Comparison of ENCODE assay signal across 22 mouse cellular contexts in genomic region chr14:75779913-75780312, GRCm38 (mm10). TPM values are rescaled to one million over a fixed set of nuclear protein-coding genes. Genes with fewer than 3 reads are reported as not detected.
DNase-seq lines count a peak whose midpoint lies in the region; ATAC-seq and TF ChIP-seq lines count a peak whose summit lies in the region.
"Had no signal": no experiment of that assay in that cellular context is flagged by ENCODE, and none has a peak within 500 bp of the region (broad histone marks: within the 10 kb centered on the region; RNA-seq: fewer than 3 reads in every experiment).

No protein-coding gene starts in this region.

- no peaks in the 10 kb centered on the region; the same call in none of the 2 replicates for H3K36me3 ChIP-seq in kidney, adult 2 months (ENCODE audit: control insufficient read depth, insufficient read depth, low read length)
- H3K36me3 ChIP-seq in kidney, embryonic 14.5 days (ENCODE audit: control insufficient read depth, insufficient read depth, low read length), result 0 out of 2 replicates have a peak, but pooled peaks cover 2% of the 10 kb centered on the region
- H3K36me3 ChIP-seq in kidney, embryonic 15.5 days, result no peaks in the 10 kb centered on the region
- H3K36me3 ChIP-seq in kidney, postnatal 0 days (ENCODE audit: insufficient read depth, low read length), result 0 out of 2 replicates have a peak, but pooled peaks cover 3% of the 10 kb centered on the region
- H3K36me3 ChIP-seq: embryonic facial prominence, embryonic 15.5 days had no signal

- TF ChIP-seq POLR2A in kidney, adult 2 months (IDR thresholded peaks at IDR 0.05; ENCODE audit: low read depth, low read length), result no peak

- H3K4me3 ChIP-seq in kidney, adult 2 months (ENCODE audit: insufficient read depth, low read depth, low read length), result no peak overlapping the region
- H3K4me3 ChIP-seq in kidney, embryonic 14.5 days (ENCODE audit: low read length), result no peak overlapping the region
- no peak overlapping the region for H3K4me3 ChIP-seq in kidney, embryonic 15.5 days (replicated peaks)
- no peak overlapping the region for H3K4me3 ChIP-seq in kidney, postnatal 0 days (replicated peaks; ENCODE audit: low read depth, low read length)
- H3K4me3 ChIP-seq: embryonic facial prominence, embryonic 13.5 days; embryonic facial prominence, embryonic 15.5 days; erythroblast, embryonic 14.5 days; forebrain, embryonic 10.5 days; forebrain, embryonic 12.5 days had no signal

- H3K9ac ChIP-seq in kidney, embryonic 14.5 days (ENCODE audit: low read depth, low read length), result no peak overlapping the region
- no peak overlapping the region for H3K9ac ChIP-seq in kidney, embryonic 15.5 days
- H3K9ac ChIP-seq in kidney, postnatal 0 days (ENCODE audit: low read depth, low read length), result no peak overlapping the region
- H3K9ac ChIP-seq: embryonic facial prominence, embryonic 13.5 days; embryonic facial prominence, embryonic 15.5 days; forebrain, embryonic 12.5 days had no signal

- H3K27me3 ChIP-seq in kidney, adult 2 months (replicated peaks; ENCODE audit: control insufficient read depth, insufficient read depth, low read length), result no peaks in the 10 kb centered on the region
- H3K27me3 ChIP-seq in kidney, embryonic 14.5 days (ENCODE audit: control insufficient read depth, insufficient read depth, low read length), result no peaks in the 10 kb centered on the region
- H3K27me3 ChIP-seq in kidney, embryonic 15.5 days, result no peaks in the 10 kb centered on the region
- H3K27me3 ChIP-seq in kidney, postnatal 0 days (ENCODE audit: insufficient read depth, low read length), result no peaks in the 10 kb centered on the region
- H3K27me3 ChIP-seq: embryonic facial prominence, embryonic 13.5 days; embryonic facial prominence, embryonic 15.5 days; forebrain, embryonic 12.5 days had no signal

- no peak for TF ChIP-seq CTCF in kidney, adult 2 months (conservative IDR thresholded peaks at IDR 0.05; ENCODE audit: insufficient read depth, insufficient read length, low read depth, low read length)
- TF ChIP-seq CTCF in kidney, postnatal 0 days (IDR thresholded peaks at IDR 0.05; ENCODE audit: low read depth), result no peak

- DNase-seq in kidney, adult 2 months, result peak; percentile 70
- no peak for DNase-seq in kidney, postnatal 10 days
- DNase-seq in kidney, postnatal 0 days (ENCODE audit: low spot score), result no peak
- DNase-seq in kidney, postnatal 4 days, result no peak
- DNase-seq: adrenal gland, adult 2 months; adrenal gland, postnatal 10 days; adrenal gland, postnatal 25 days; cerebellum, adult 11 months; cerebellum, adult 18-20 months; cerebellum, adult 8-10 months; cerebellum, adult 9-11 months; cerebellum, postnatal 14 days; cerebellum, postnatal 36 days; embryo, embryonic 11 days had no signal

- H3K4me1 ChIP-seq in kidney, adult 2 months (ENCODE audit: control insufficient read depth, insufficient read depth, low read length), result peaks cover 46% of the 10 kb centered on the region
- H3K4me1 ChIP-seq in kidney, embryonic 14.5 days (ENCODE audit: control insufficient read depth, insufficient read depth, low read length), result no peaks in the 10 kb centered on the region
- H3K4me1 ChIP-seq in kidney, embryonic 15.5 days, result peaks cover 18% of the 10 kb centered on the region
- peaks cover 5% of the 10 kb centered on the region; the same call in 1 of the 2 replicates for H3K4me1 ChIP-seq in kidney, postnatal 0 days (replicated peaks; ENCODE audit: insufficient read depth, low read length)
- H3K4me1 ChIP-seq: embryonic facial prominence, embryonic 13.5 days; embryonic facial prominence, embryonic 15.5 days; forebrain, embryonic 10.5 days; forebrain, embryonic 12.5 days had no signal

- H3K4me2 ChIP-seq in kidney, embryonic 14.5 days (replicated peaks; ENCODE audit: low read depth, low read length), result no peak overlapping the region
- H3K4me2 ChIP-seq in kidney, embryonic 15.5 days, result no peak overlapping the region
- H3K4me2 ChIP-seq in kidney, postnatal 0 days (ENCODE audit: low read length), result no peak overlapping the region
- H3K4me2 ChIP-seq: embryonic facial prominence, embryonic 13.5 days; embryonic facial prominence, embryonic 15.5 days; forebrain, embryonic 12.5 days had no signal

- ATAC-seq in kidney, embryonic 14.5 days (ENCODE audit: low FRiP score, low TSS enrichment), result no peak
- ATAC-seq in kidney, embryonic 15.5 days (replicated peaks; ENCODE audit: low FRiP score), result no peak
- 0 out of 2 replicates have a peak, but pooled peaks have one; percentile 27 for ATAC-seq in kidney, postnatal 0 days (replicated peaks; ENCODE audit: low FRiP score, low read depth)
- ATAC-seq: forebrain, embryonic 14.5 days had no signal

- H3K27ac ChIP-seq in kidney, adult 2 months (ENCODE audit: insufficient read depth, low read depth, low read length), result peak overlapping the region; percentile 74
- no peak overlapping the region for H3K27ac ChIP-seq in kidney, embryonic 14.5 days (ENCODE audit: low read depth, low read length)
- H3K27ac ChIP-seq in kidney, embryonic 15.5 days, result peak overlapping the region; percentile 22; the same call in 1 of the 2 replicates
- no peak overlapping the region for H3K27ac ChIP-seq in kidney, postnatal 0 days
- H3K27ac ChIP-seq: embryonic facial prominence, embryonic 13.5 days; embryonic facial prominence, embryonic 15.5 days; forebrain, embryonic 10.5 days; forebrain, embryonic 12.5 days had no signal

- H3K9me3 ChIP-seq in kidney, embryonic 14.5 days (ENCODE audit: control insufficient read depth, low read length), result no peaks in the 10 kb centered on the region
- no peaks in the 10 kb centered on the region for H3K9me3 ChIP-seq in kidney, embryonic 15.5 days (replicated peaks)
- no peaks in the 10 kb centered on the region for H3K9me3 ChIP-seq in kidney, postnatal 0 days (replicated peaks; ENCODE audit: low read length)
- H3K9me3 ChIP-seq: embryonic facial prominence, embryonic 13.5 days; embryonic facial prominence, embryonic 15.5 days; forebrain, embryonic 10.5 days; forebrain, embryonic 12.5 days had no signal

- WGBS in kidney, adult 2 months, result 50% methylated on average over 4 of the region's 4 CpGs
- 88% methylated on average over 4 of the region's 4 CpGs for WGBS in kidney, embryonic 14.5 days
- 84% methylated on average over 4 of the region's 4 CpGs for WGBS in kidney, embryonic 15.5 days
- WGBS in kidney, postnatal 0 days, result 64% methylated on average over 4 of the region's 4 CpGs

RNA-seq across cellular contexts. Expression of gene Slc25a30, which starts 6.9 kb away (rescaled TPM):
- polyA plus RNA-seq in kidney, adult 2 months (2012; rRNA removed), result 26.3 and 29.6 TPM in 2 replicates
- 8.1 and 9.6 TPM in 2 replicates for polyA plus RNA-seq in kidney, embryonic 14.5 days (2014; fragmentation: Nextera tagmentation; extraction: Ambion mirVana)
- 9.7 and 10.4 TPM in 2 replicates for polyA plus RNA-seq in kidney, embryonic 15.5 days (2015; fragmentation: Nextera tagmentation; extraction: Ambion mirVana)
- polyA plus RNA-seq in kidney, postnatal 0 days (2015; fragmentation: Nextera tagmentation; extraction: Ambion mirVana), result 22.7 and 24.3 TPM in 2 replicates

RNA-seq across cellular contexts. Expression of gene Cog3, which starts 25.6 kb away (rescaled TPM):
- 7.8 and 10.0 TPM in 2 replicates for polyA plus RNA-seq in kidney, adult 2 months (2012; rRNA removed)
- polyA plus RNA-seq in kidney, embryonic 14.5 days (2014; fragmentation: Nextera tagmentation; extraction: Ambion mirVana), result 12.0 and 24.9 TPM in 2 replicates
- 21.2 and 21.6 TPM in 2 replicates for polyA plus RNA-seq in kidney, embryonic 15.5 days (2015; fragmentation: Nextera tagmentation; extraction: Ambion mirVana)
- polyA plus RNA-seq in kidney, postnatal 0 days (2015; fragmentation: Nextera tagmentation; extraction: Ambion mirVana), result 16.3 and 16.6 TPM in 2 replicates

Comparison
In these comparisons a context has a peak if more than half of its experiments do, and no peak if none do; other contexts are left out.
1. H3K27ac ChIP-seq: peak in kidney, adult 2 months (single experiment) and kidney, embryonic 15.5 days (single experiment); none in kidney, embryonic 14.5 days (single experiment) and kidney, postnatal 0 days (single experiment).